In genomic region chr8:94748363-94748762, GRCm38 (mm10) we compare ENCODE assay signal across 1 mouse cellular context.
A peak's percentile ranks its signal among the peaks of the same experiment; 100 is the strongest.
TF ChIP-seq lines count a peak whose summit lies in the region.

No protein-coding gene starts in this region.

TF ChIP-seq in CH12.LX, 34 proteins besides CTCF, POLR2A, EP300 and RAD21:
- no peak for TF ChIP-seq BHLHE40 (IDR thresholded peaks at IDR 0.05; ENCODE audit: low read depth, low read length)
- TF ChIP-seq ZMIZ1 (IDR thresholded peaks at IDR 0.05; ENCODE audit: low read depth, low read length) = 0 out of 2 replicates have a peak, but pooled peaks have one; percentile 40
- TF ChIP-seq SMC3 (IDR thresholded peaks at IDR 0.05; ENCODE audit: low read depth, low read length) = no peak
- TF ChIP-seq KAT2A (IDR thresholded peaks at IDR 0.05; ENCODE audit: insufficient replicate concordance, low read length) = 0 out of 2 replicates have a peak, but pooled peaks have one; percentile 18
- TF ChIP-seq IRF4 (IDR thresholded peaks at IDR 0.05; ENCODE audit: low read depth, low read length) = peak; percentile 55
- 0 out of 2 replicates have a peak, but pooled peaks have one; percentile 41 for TF ChIP-seq JUND (conservative IDR thresholded peaks at IDR 0.05; ENCODE audit: low read depth, low read length)
- TF ChIP-seq ZKSCAN1 (IDR thresholded peaks at IDR 0.05; ENCODE audit: borderline replicate concordance, low read depth, low read length) = no peak
- no peak for TF ChIP-seq USF2 (conservative IDR thresholded peaks at IDR 0.05; ENCODE audit: low read depth, low read length)
- no peak for TF ChIP-seq ZC3H11A (IDR thresholded peaks at IDR 0.05; ENCODE audit: low read depth, low read length)
- no peak for TF ChIP-seq GABPA (IDR thresholded peaks at IDR 0.05; ENCODE audit: insufficient replicate concordance, low read depth, low read length)
- TF ChIP-seq E2F4 (IDR thresholded peaks at IDR 0.05; ENCODE audit: insufficient replicate concordance, low read depth, low read length) = no peak
- TF ChIP-seq TBP (conservative IDR thresholded peaks at IDR 0.05; ENCODE audit: low read depth, low read length) = no peak
- no peak for TF ChIP-seq PAX5 (IDR thresholded peaks at IDR 0.05; ENCODE audit: low read length)
- peak; percentile 4; the same call in 1 of the 2 replicates for TF ChIP-seq MAFK (IDR thresholded peaks at IDR 0.05; ENCODE audit: insufficient replicate concordance, low read length)
- no peak for TF ChIP-seq CHD2 (IDR thresholded peaks at IDR 0.05; ENCODE audit: low read length)
- TF ChIP-seq HCFC1 (IDR thresholded peaks at IDR 0.05; ENCODE audit: low read depth, low read length) = no peak
- no peak for TF ChIP-seq MAZ (IDR thresholded peaks at IDR 0.05; ENCODE audit: low read depth, low read length)
- no peak; the same call in 1 of the 2 replicates for TF ChIP-seq SIN3A (IDR thresholded peaks at IDR 0.05; ENCODE audit: low read length)
- TF ChIP-seq TCF12 (IDR thresholded peaks at IDR 0.05; ENCODE audit: low read depth, low read length) = no peak
- TF ChIP-seq USF1 (IDR thresholded peaks at IDR 0.05; ENCODE audit: low read depth, low read length) = no peak
- TF ChIP-seq MYC (IDR thresholded peaks at IDR 0.05; ENCODE audit: low read depth, low read length) = no peak
- no peak for TF ChIP-seq ELF1 (IDR thresholded peaks at IDR 0.05; ENCODE audit: low read depth, low read length)
- TF ChIP-seq POLR2AphosphoS2 (IDR thresholded peaks at IDR 0.05; ENCODE audit: low read depth, low read length) = peak; percentile 86
- no peak; the same call in 1 of the 2 replicates for TF ChIP-seq RCOR1 (conservative IDR thresholded peaks at IDR 0.05; ENCODE audit: low read depth, low read length)
- no peak for TF ChIP-seq NRF1 (IDR thresholded peaks at IDR 0.05; ENCODE audit: low read depth, low read length)
- no peak; the same call in 1 of the 2 replicates for TF ChIP-seq MXI1 (IDR thresholded peaks at IDR 0.05; ENCODE audit: low read depth, low read length)
- no peak for TF ChIP-seq UBTF (IDR thresholded peaks at IDR 0.05; ENCODE audit: low read depth, low read length)
- no peak for TF ChIP-seq MAX (IDR thresholded peaks at IDR 0.05; ENCODE audit: low read length)
- no peak; the same call in 1 of the 2 replicates for TF ChIP-seq MEF2A (IDR thresholded peaks at IDR 0.05; ENCODE audit: borderline replicate concordance, low read depth, low read length)
- TF ChIP-seq ETS1 (conservative IDR thresholded peaks at IDR 0.05; ENCODE audit: low read depth, low read length) = peak; percentile 42
- TF ChIP-seq CHD1 (IDR thresholded peaks at IDR 0.05; ENCODE audit: low read depth, low read length) = no peak; the same call in 1 of the 2 replicates
- TF ChIP-seq NELFE (IDR thresholded peaks at IDR 0.05; ENCODE audit: low read depth, low read length) = no peak
- no peak for TF ChIP-seq ZNF384 (IDR thresholded peaks at IDR 0.05; ENCODE audit: low read depth, low read length)
- peak; percentile 14; the same call in 1 of the 2 replicates for TF ChIP-seq JUN (IDR thresholded peaks at IDR 0.05; ENCODE audit: insufficient read depth, low read depth, low read length)
TF ChIP-seq in CH12.LX: peak in this region for 8.
